Mouse (Mus musculus): ENCODE data around the gene Serpinh1. TPM values are rescaled to one million over a fixed set of nuclear protein-coding genes. Genes with fewer than 3 reads are reported as not detected.

Gene Serpinh1
- 236 and 275 TPM in 2 replicates for polyA plus RNA-seq (2012; rRNA removed)

DNA sequence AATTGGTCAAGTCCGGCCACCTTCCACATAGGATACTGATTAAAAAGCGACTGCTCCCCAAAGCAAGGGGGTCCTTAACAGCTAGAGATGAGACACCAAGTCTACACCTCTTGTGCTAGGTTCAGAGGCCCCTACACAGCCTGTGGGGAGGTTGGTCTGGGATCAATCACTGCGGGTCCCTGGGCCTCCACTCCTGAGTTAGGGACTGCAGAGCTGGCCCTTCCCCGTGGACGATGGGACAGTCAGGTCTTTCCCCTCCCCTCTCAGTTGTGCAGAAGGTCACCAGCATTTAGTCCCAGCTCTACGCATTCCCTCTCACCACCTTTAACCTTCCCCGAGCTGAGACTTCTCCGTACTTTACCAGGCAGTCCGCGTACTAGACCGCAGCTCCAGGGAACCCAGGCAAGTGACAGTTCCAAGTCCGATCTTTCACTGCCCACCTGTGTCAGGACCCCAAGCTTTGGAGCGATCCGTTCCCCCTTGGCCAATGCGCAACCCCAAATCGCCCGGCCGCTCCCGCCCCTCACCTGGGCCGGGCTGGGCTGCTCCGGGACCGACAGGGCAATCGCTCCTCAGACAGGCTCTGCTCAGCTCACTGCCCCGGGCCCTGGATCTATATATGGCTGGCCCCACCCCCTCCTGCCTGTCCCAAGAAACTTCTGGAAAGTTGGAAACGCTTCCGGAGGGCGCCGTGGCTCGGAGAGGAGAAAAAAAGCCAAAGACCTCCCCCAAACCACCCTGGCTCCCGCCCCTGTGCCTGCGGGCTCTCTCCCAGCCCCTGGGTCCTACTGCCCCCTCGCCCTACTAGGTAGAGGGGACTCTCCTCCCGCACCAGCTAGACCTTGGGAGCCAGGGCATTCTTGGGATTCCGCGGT, at the start of gene Serpinh1:
TSS of gene Serpinh1 (minus strand) at position 714 of the 875 bp plus-strand sequence.

DNA sequence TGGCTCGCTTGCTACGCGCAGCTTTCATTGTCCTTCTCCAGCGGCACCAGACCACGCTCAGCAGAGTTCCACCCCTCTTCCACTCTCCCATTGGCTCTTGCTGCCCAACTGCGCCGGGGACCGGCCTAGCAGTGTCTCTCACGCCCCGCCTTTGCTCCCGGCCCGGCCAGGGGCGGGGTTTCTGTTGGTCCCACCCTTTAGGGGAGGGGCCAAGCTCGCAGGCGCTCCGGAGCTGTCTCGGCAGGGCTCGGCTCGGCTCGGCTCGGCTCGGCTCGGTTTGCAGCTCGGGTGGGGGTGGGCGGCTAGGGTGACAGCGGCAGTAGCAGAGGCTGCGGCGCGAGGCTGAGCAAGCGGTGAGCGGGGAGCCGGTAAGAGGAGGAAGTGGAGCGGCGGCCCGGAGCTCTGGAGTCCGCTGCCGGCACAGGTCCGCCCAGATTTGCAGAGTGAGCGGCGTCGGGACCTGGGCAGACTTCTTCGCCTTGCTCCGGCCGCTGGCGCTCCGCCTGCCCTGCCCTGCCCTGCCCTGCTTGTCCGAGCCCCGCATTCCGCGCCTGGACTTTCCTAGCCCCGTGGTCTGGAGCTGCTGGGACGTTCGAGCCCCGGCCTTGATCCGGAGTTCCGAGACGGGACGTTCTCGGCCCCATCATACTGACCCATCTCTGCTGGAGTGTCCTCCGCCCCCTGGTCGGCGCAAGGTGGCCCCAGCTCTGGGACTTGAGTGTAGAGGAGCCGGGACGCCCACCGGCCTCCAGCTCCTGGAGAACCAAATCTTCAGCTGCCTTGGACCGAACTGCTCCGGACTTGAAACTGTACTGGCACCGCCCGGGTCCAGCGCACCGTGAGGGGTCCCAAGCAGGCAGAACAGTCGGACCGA, 28.4 kb upstream of the Serpinh1 start, which contains the start of gene Gdpd5:
TSS of gene Gdpd5 (plus strand) at position 201 of the 874 bp plus-strand sequence.

Other genes with a start within 250 kb of the Serpinh1 start
- 29.4 and 40.0 TPM in 2 replicates for gene Uvrag, start 212.1 kb downstream of the Serpinh1 start, polyA plus RNA-seq (2012; rRNA removed)
- gene Dgat2, start 170.5 kb downstream of the Serpinh1 start, polyA plus RNA-seq (2012; rRNA removed): 75.3 and 82.0 TPM in 2 replicates
- 1.4 and 6.1 TPM in 2 replicates for gene Mogat2, start 114.6 kb downstream of the Serpinh1 start, polyA plus RNA-seq (2012; rRNA removed)
- gene Map6, start 85.8 kb downstream of the Serpinh1 start, polyA plus RNA-seq (2012; rRNA removed): 5.1 and 6.2 TPM in 2 replicates
- 12.0 and 12.9 TPM in 2 replicates for gene Gdpd5, start 28.2 kb upstream of the Serpinh1 start, polyA plus RNA-seq (2012; rRNA removed)
- 0.44 and 0.60 TPM in 2 replicates for gene Klhl35, start 112.8 kb upstream of the Serpinh1 start, polyA plus RNA-seq (2012; rRNA removed)
- 244 and 255 TPM in 2 replicates for gene Rps3, start 130.5 kb upstream of the Serpinh1 start, polyA plus RNA-seq (2012; rRNA removed)
- gene Arrb1, start 182.2 kb upstream of the Serpinh1 start, polyA plus RNA-seq (2012; rRNA removed): 42.7 and 55.7 TPM in 2 replicates

Data from colon, adult 2 months (tissue).